Mouse (Mus musculus): ENCODE measurements around the gene Cmip. TPM values are rescaled to one million over a fixed set of nuclear protein-coding genes. Genes with fewer than 3 reads are reported as not detected.

Cmip gene
- total and polyA plus RNA-seq, 2 experiments from 2014 or later: 212 to 266 TPM

- Histone ChIP-seq H3K4me3 (ENCODE audit: low read depth, low read length) (no peak overlapping the region), H3K27ac (ENCODE audit: low read depth, low read length) (no peak overlapping the region), H3K9ac (replicated peaks; ENCODE audit: low read length, poor library complexity, severe bottlenecking) (no peak overlapping the region), H3K36me3 (ENCODE audit: insufficient read depth, low read length) (peaks cover 54% of the 10 kb centered on the region), H3K27me3 (ENCODE audit: insufficient read depth, low read length) (no peaks in the 10 kb centered on the region), H3K4me2 (ENCODE audit: low read depth, low read length, poor library complexity, severe bottlenecking) (no peak overlapping the region), H3K9me3 (ENCODE audit: low read length) (no peaks in the 10 kb centered on the region), H3K4me1 (ENCODE audit: insufficient read depth, low read length) (no peaks in the 10 kb centered on the region)
- 73% methylated on average over 21 of the region's 21 CpGs for WGBS
- ATAC-seq (ENCODE audit: low FRiP score) (no peak), DNase-seq (ENCODE audit: low spot score) (no peak)
- TF ChIP-seq CTCF (IDR thresholded peaks at IDR 0.05): no peak
Measured at GRCm38 (mm10) chr8:117428524-117429162, 171.8 kb downstream of the Cmip start.

GRCm38 (mm10) chr8:117430624-117431023, 173.8 kb downstream of the Cmip start:
- no peak for DNase-seq (ENCODE audit: low spot score)
- Histone ChIP-seq H3K9ac (replicated peaks; ENCODE audit: low read length, poor library complexity, severe bottlenecking) (no peak overlapping the region), H3K9me3 (ENCODE audit: low read length) (no peaks in the 10 kb centered on the region), H3K4me1 (ENCODE audit: insufficient read depth, low read length) (no peaks in the 10 kb centered on the region), H3K27ac (ENCODE audit: low read depth, low read length) (no peak overlapping the region), H3K27me3 (ENCODE audit: insufficient read depth, low read length) (no peaks in the 10 kb centered on the region), H3K4me2 (ENCODE audit: low read depth, low read length, poor library complexity, severe bottlenecking) (no peak overlapping the region), H3K36me3 (ENCODE audit: insufficient read depth, low read length) (peaks cover 68% of the 10 kb centered on the region), H3K4me3 (ENCODE audit: low read depth, low read length) (no peak overlapping the region)
- WGBS: 96% methylated on average over 4 of the region's 4 CpGs
- no peak for TF ChIP-seq CTCF (IDR thresholded peaks at IDR 0.05)
- ATAC-seq (ENCODE audit: low FRiP score): no peak

- no peak for TF ChIP-seq CTCF (IDR thresholded peaks at IDR 0.05)
- Histone ChIP-seq H3K4me2 (ENCODE audit: low read depth, low read length, poor library complexity, severe bottlenecking) (no peak overlapping the region), H3K9ac (replicated peaks; ENCODE audit: low read length, poor library complexity, severe bottlenecking) (no peak overlapping the region), H3K4me1 (ENCODE audit: insufficient read depth, low read length) (no peaks in the 10 kb centered on the region), H3K27me3 (ENCODE audit: insufficient read depth, low read length) (no peaks in the 10 kb centered on the region), H3K4me3 (ENCODE audit: low read depth, low read length) (no peak overlapping the region), H3K27ac (ENCODE audit: low read depth, low read length) (no peak overlapping the region), H3K36me3 (ENCODE audit: insufficient read depth, low read length) (peaks cover 69% of the 10 kb centered on the region), H3K9me3 (ENCODE audit: low read length) (no peaks in the 10 kb centered on the region)
- WGBS: 95% methylated on average over 3 of the region's 3 CpGs
- DNase-seq (ENCODE audit: low spot score) (no peak), ATAC-seq (ENCODE audit: low FRiP score) (no peak)
Measured at GRCm38 (mm10) chr8:117431554-117431953, 174.7 kb downstream of the Cmip start.

- no peak overlapping the region for H3K9ac ChIP-seq (replicated peaks; ENCODE audit: low read length, poor library complexity, severe bottlenecking)
- peaks cover 69% of the 10 kb centered on the region for H3K36me3 ChIP-seq (ENCODE audit: insufficient read depth, low read length)
- no peaks in the 10 kb centered on the region for H3K27me3 ChIP-seq (ENCODE audit: insufficient read depth, low read length)
- no peaks in the 10 kb centered on the region for H3K9me3 ChIP-seq (ENCODE audit: low read length)
- ATAC-seq (ENCODE audit: low FRiP score) (no peak), DNase-seq (ENCODE audit: low spot score) (no peak)
- H3K27ac ChIP-seq (ENCODE audit: low read depth, low read length): no peak overlapping the region
- TF ChIP-seq CTCF (IDR thresholded peaks at IDR 0.05): no peak
- 89% methylated on average over 8 of the region's 8 CpGs for WGBS
- H3K4me1 ChIP-seq (ENCODE audit: insufficient read depth, low read length): no peaks in the 10 kb centered on the region
- no peak overlapping the region for H3K4me3 ChIP-seq (ENCODE audit: low read depth, low read length)
- no peak overlapping the region for H3K4me2 ChIP-seq (ENCODE audit: low read depth, low read length, poor library complexity, severe bottlenecking)
Measured at GRCm38 (mm10) chr8:117432111-117432510, 175.2 kb downstream of the Cmip start.

- Histone ChIP-seq H3K4me3 (ENCODE audit: low read depth, low read length) (no peak overlapping the region), H3K9ac (replicated peaks; ENCODE audit: low read length, poor library complexity, severe bottlenecking) (no peak overlapping the region), H3K9me3 (ENCODE audit: low read length) (no peaks in the 10 kb centered on the region), H3K36me3 (ENCODE audit: insufficient read depth, low read length) (peaks cover 74% of the 10 kb centered on the region), H3K4me2 (ENCODE audit: low read depth, low read length, poor library complexity, severe bottlenecking) (no peak overlapping the region), H3K27me3 (ENCODE audit: insufficient read depth, low read length) (no peaks in the 10 kb centered on the region), H3K27ac (ENCODE audit: low read depth, low read length) (no peak overlapping the region), H3K4me1 (ENCODE audit: insufficient read depth, low read length) (no peaks in the 10 kb centered on the region)
- WGBS: 86% methylated on average over 10 of the region's 10 CpGs
- DNase-seq (ENCODE audit: low spot score) (no peak), ATAC-seq (ENCODE audit: low FRiP score) (no peak)
- TF ChIP-seq CTCF (IDR thresholded peaks at IDR 0.05): no peak
Measured at GRCm38 (mm10) chr8:117433968-117434367, 177.1 kb downstream of the Cmip start.

GRCm38 (mm10) chr8:117436786-117437185, 179.9 kb downstream of the Cmip start:
- H3K4me1 ChIP-seq (ENCODE audit: insufficient read depth, low read length): no peaks in the 10 kb centered on the region

More at GRCm38 (mm10) chr8:117436786-117437185, 179.9 kb downstream of the Cmip start:
- peaks cover 53% of the 10 kb centered on the region for H3K36me3 ChIP-seq (ENCODE audit: insufficient read depth, low read length)
- WGBS: 93% methylated on average over 15 of the region's 15 CpGs
- no peak overlapping the region for H3K27ac ChIP-seq (ENCODE audit: low read depth, low read length)
- no peaks in the 10 kb centered on the region for H3K9me3 ChIP-seq (ENCODE audit: low read length)
- no peak overlapping the region for H3K4me2 ChIP-seq (ENCODE audit: low read depth, low read length, poor library complexity, severe bottlenecking)
- H3K27me3 ChIP-seq (ENCODE audit: insufficient read depth, low read length): no peaks in the 10 kb centered on the region
- H3K4me3 ChIP-seq (ENCODE audit: low read depth, low read length): no peak overlapping the region
- ATAC-seq (ENCODE audit: low FRiP score): no peak
- no peak for TF ChIP-seq CTCF (IDR thresholded peaks at IDR 0.05)
- DNase-seq (ENCODE audit: low spot score): no peak
- H3K9ac ChIP-seq (replicated peaks; ENCODE audit: low read length, poor library complexity, severe bottlenecking): no peak overlapping the region
